Mouse (Mus musculus): ENCODE results near the gene Gga2. TPM values are rescaled to one million over a fixed set of nuclear protein-coding genes. Genes with fewer than 3 reads are reported as not detected.
A peak's percentile ranks its signal among the peaks of the same experiment; 100 is the strongest.

Gga2 gene
- polyA plus RNA-seq, 1 experiment from 2014 or later = 60.1 TPM

DNA sequence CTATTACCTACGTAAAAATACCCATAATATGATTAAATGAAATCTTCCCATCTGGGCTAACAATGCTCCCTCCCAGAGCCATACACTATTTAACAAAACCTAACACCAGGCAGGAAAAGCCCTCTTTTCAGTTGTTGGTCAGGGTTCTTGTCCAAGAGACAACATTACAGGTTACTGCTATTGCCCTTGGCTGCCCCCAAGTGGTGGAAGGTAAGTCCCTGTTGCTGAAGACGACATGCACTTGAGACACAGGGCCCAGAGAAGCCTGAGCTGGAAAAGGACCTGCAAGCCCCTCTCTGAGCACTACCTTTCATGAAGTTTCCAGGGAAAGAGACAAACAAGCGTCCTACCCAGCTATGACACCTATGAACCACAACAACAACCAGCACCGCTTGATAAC is 46.0 kb downstream of the Gga2 start:
- Histone ChIP-seq H3K27me3 (ENCODE audit: control insufficient read depth, insufficient read depth, low read length) (no peaks in the 10 kb centered on the region), H3K4me2 (ENCODE audit: low read depth, low read length, severe bottlenecking) (no peak overlapping the region), H3K36me3 (ENCODE audit: control insufficient read depth, insufficient read depth, low read length) (no peaks in the 10 kb centered on the region), H3K27ac (ENCODE audit: low read depth, low read length) (no peak overlapping the region), H3K9ac (ENCODE audit: low read length) (no peak overlapping the region), H3K4me3 (ENCODE audit: low read depth, low read length) (no peak overlapping the region), H3K4me1 (replicated peaks; ENCODE audit: control insufficient read depth, insufficient read depth, low read length) (no peaks in the 10 kb centered on the region), H3K9me3 (ENCODE audit: control insufficient read depth, low read length) (no peaks in the 10 kb centered on the region)
- 58% methylated on average over 4 of the region's 4 CpGs for WGBS
- ATAC-seq (replicated peaks; ENCODE audit: low FRiP score) (no peak), DNase-seq (ENCODE audit: low spot score) (peak; percentile 70)

DNA sequence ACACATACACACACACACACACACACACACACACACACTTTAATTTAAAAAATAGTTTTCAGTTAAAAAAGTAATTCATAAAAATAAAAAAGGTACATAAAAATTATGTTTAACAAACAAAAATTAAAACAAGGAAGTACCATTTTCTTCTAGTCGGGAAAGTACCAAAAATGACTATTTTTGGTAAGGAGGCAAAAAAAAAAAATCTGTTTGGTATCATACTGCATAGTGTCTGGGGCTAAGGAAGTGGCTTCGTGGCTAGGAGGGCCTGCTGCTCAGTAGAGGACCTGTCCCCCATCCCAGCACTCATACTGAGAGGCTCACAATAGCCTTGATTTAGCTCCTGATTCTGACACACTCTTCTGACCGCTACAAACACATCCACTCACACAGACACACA is 49.3 kb downstream of the Gga2 start:
- Histone ChIP-seq H3K4me2 (ENCODE audit: low read depth, low read length, severe bottlenecking) (no peak overlapping the region), H3K4me3 (ENCODE audit: low read depth, low read length) (no peak overlapping the region), H3K36me3 (ENCODE audit: control insufficient read depth, insufficient read depth, low read length) (no peaks in the 10 kb centered on the region), H3K27me3 (ENCODE audit: control insufficient read depth, insufficient read depth, low read length) (no peaks in the 10 kb centered on the region), H3K4me1 (replicated peaks; ENCODE audit: control insufficient read depth, insufficient read depth, low read length) (no peaks in the 10 kb centered on the region), H3K9me3 (ENCODE audit: control insufficient read depth, low read length) (no peaks in the 10 kb centered on the region), H3K9ac (ENCODE audit: low read length) (no peak overlapping the region), H3K27ac (ENCODE audit: low read depth, low read length) (no peak overlapping the region)
- DNase-seq (ENCODE audit: low spot score) (no peak), ATAC-seq (replicated peaks; ENCODE audit: low FRiP score) (no peak)
- WGBS = 89% methylated on average over 3 of the region's 3 CpGs

DNA sequence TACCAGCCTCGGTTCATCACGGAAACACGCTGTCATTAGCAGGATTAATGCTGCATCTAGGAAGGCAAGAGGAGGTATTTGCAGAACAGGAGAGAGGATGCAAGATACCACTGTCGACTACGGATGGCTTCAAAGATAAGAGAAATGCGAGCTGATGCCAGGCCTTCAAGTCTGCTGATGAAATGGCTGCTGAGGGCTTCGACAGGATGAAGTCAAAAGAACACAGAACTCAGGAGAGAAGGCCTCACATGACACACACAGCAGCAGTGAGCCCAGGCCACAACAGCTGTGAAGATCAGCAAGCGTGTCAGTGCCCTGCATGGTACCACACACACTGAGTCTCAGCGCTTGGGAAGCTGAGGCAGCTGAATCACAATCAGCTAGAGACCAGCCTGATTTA is 50.8 kb downstream of the Gga2 start:
- no peak for DNase-seq (ENCODE audit: low spot score)

DNA sequence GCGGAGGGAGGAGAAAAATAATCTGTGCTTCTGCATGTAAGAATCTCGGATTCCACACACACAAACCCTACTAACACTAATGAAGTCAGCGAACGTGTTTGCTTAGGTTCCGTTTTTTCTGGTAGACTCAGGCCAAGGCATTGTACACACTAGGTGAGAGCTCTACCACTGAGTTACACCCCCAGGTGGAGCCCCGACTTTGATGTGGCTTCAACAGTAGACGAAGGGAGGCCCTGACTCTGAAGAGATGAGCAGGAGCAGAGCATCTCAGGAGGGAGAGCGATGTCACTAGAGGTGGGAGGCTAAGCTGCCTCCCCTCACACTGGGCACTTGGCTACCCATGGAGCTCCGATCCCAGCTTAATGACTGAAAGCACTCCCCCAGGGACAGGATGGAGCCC is 52.2 kb downstream of the Gga2 start:
- no peaks in the 10 kb centered on the region for H3K4me1 ChIP-seq (replicated peaks; ENCODE audit: control insufficient read depth, insufficient read depth, low read length)
- no peak overlapping the region for H3K27ac ChIP-seq (ENCODE audit: low read depth, low read length)
- no peaks in the 10 kb centered on the region for H3K36me3 ChIP-seq (ENCODE audit: control insufficient read depth, insufficient read depth, low read length)
- H3K27me3 ChIP-seq (ENCODE audit: control insufficient read depth, insufficient read depth, low read length) = no peaks in the 10 kb centered on the region
- no peaks in the 10 kb centered on the region for H3K9me3 ChIP-seq (ENCODE audit: control insufficient read depth, low read length)
- WGBS = 90% methylated on average over 9 of the region's 9 CpGs
- no peak overlapping the region for H3K4me3 ChIP-seq (ENCODE audit: low read depth, low read length)
- DNase-seq (ENCODE audit: low spot score) = no peak
- H3K4me2 ChIP-seq (ENCODE audit: low read depth, low read length, severe bottlenecking) = no peak overlapping the region
- H3K9ac ChIP-seq (ENCODE audit: low read length) = no peak overlapping the region
- ATAC-seq (replicated peaks; ENCODE audit: low FRiP score) = no peak

More for the DNA sequence above, 50.8 kb downstream of the Gga2 start:
- 88% methylated on average over 9 of the region's 9 CpGs for WGBS
- no peak overlapping the region for H3K9ac ChIP-seq (ENCODE audit: low read length)
- no peak overlapping the region for H3K4me2 ChIP-seq (ENCODE audit: low read depth, low read length, severe bottlenecking)
- no peak overlapping the region for H3K4me3 ChIP-seq (ENCODE audit: low read depth, low read length)
- H3K36me3 ChIP-seq (ENCODE audit: control insufficient read depth, insufficient read depth, low read length) = no peaks in the 10 kb centered on the region
- H3K27ac ChIP-seq (ENCODE audit: low read depth, low read length) = no peak overlapping the region
- ATAC-seq (replicated peaks; ENCODE audit: low FRiP score) = no peak
- H3K9me3 ChIP-seq (ENCODE audit: control insufficient read depth, low read length) = no peaks in the 10 kb centered on the region
- no peaks in the 10 kb centered on the region for H3K4me1 ChIP-seq (replicated peaks; ENCODE audit: control insufficient read depth, insufficient read depth, low read length)
- no peaks in the 10 kb centered on the region for H3K27me3 ChIP-seq (ENCODE audit: control insufficient read depth, insufficient read depth, low read length)

DNA sequence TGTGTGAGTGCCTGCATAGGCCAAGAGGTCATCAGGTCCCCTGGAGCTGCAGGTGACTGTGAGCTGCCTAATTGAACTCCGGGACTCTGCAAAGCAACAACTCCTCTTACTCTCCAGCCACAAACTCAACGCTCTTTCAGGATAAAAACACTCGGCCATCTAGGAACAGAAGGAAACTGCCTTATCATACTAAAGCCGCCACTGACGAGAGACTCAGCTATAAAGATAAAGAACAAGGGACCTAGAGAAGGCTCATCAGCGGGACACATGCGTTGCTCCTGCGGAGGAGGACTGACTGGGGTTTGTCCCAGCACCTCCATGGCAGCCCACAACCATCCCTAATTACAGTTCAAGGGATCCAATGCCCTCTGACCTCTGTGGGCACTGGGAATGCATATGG is 52.8 kb downstream of the Gga2 start:
- no peak overlapping the region for H3K4me3 ChIP-seq (ENCODE audit: low read depth, low read length)
- ATAC-seq (replicated peaks; ENCODE audit: low FRiP score) = no peak
- H3K9ac ChIP-seq (ENCODE audit: low read length) = no peak overlapping the region
- no peaks in the 10 kb centered on the region for H3K4me1 ChIP-seq (replicated peaks; ENCODE audit: control insufficient read depth, insufficient read depth, low read length)
- no peak overlapping the region for H3K4me2 ChIP-seq (ENCODE audit: low read depth, low read length, severe bottlenecking)
- H3K27me3 ChIP-seq (ENCODE audit: control insufficient read depth, insufficient read depth, low read length) = no peaks in the 10 kb centered on the region
- 90% methylated on average over 8 of the region's 8 CpGs for WGBS
- H3K9me3 ChIP-seq (ENCODE audit: control insufficient read depth, low read length) = no peaks in the 10 kb centered on the region
- no peak for DNase-seq (ENCODE audit: low spot score)
- H3K36me3 ChIP-seq (ENCODE audit: control insufficient read depth, insufficient read depth, low read length) = no peaks in the 10 kb centered on the region
- H3K27ac ChIP-seq (ENCODE audit: low read depth, low read length) = no peak overlapping the region

DNA sequence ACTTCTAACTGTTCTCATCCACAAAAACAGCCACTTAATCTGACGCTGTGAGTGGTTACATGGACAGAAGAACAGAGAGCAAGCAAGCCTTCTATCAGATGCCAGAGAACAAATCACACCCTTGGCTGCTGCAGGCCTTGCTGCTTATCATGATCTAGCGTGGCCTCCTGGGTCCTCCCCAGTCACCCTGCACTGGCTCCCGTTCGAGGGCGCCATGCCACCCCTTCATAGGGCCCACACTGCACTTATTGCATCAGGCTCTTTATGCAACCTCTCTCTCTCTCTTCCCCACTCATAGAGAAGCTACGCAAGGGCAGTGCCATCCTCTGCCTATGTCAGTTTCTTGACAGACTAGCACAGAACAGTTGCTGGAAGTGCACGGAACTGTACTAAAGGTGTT is 54.9 kb downstream of the Gga2 start:
- ATAC-seq (replicated peaks; ENCODE audit: low FRiP score) (no peak), DNase-seq (ENCODE audit: low spot score) (no peak)
- H3K27me3 ChIP-seq (ENCODE audit: control insufficient read depth, insufficient read depth, low read length) = no peaks in the 10 kb centered on the region
- H3K27ac ChIP-seq (ENCODE audit: low read depth, low read length) = no peak overlapping the region
- 94% methylated on average over 7 of the region's 7 CpGs for WGBS
- no peak overlapping the region for H3K4me3 ChIP-seq (ENCODE audit: low read depth, low read length)
- no peak overlapping the region for H3K4me2 ChIP-seq (ENCODE audit: low read depth, low read length, severe bottlenecking)
- H3K9ac ChIP-seq (ENCODE audit: low read length) = no peak overlapping the region
- no peaks in the 10 kb centered on the region for H3K36me3 ChIP-seq (ENCODE audit: control insufficient read depth, insufficient read depth, low read length)
- H3K9me3 ChIP-seq (ENCODE audit: control insufficient read depth, low read length) = no peaks in the 10 kb centered on the region
- H3K4me1 ChIP-seq (replicated peaks; ENCODE audit: control insufficient read depth, insufficient read depth, low read length) = no peaks in the 10 kb centered on the region

DNA sequence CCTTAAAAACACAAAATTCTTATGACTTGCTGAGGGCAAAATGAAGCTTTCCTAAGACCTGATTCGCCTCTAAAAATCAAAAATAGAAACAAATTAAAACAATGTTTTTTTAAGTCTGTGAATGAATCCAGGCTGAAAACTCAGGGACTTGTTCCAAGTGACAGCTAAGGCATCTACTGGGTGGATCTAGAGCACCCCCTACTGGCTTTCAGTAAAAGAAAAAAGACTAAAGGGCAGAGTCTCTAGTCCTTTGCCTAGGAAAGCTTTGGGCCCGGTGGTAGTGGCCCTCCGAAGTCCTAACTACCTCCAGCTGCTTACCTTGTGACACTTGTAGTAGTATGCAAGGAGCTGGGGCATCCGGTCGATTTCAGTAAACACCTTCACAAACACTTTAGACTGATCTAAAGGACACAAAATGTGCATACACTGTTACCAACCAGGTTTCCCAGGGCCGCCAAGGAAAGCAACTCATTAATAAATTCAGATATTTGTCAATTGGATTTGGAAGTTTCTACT is 57.1 kb downstream of the Gga2 start:
- 71% methylated on average over 6 of the region's 6 CpGs for WGBS

DNA sequence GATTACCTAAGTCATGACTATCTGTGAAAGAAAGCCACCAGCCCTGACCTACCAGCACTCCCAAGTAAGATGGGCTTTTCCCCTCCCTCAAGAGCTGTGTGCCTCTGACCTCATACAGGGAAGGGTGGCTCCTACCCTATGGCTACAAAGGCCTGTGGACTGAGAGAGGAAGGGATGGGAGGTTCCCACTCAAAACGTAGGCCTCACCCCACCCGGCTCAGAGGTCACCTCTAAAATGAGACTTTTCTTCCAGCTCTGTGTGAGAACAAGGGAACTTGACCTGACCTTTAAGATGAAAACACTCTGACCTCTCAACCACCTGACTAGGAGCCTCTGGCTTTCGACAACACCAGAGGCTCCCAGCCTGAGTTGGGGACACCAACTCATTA is 58.5 kb downstream of the Gga2 start:
- H3K27me3 ChIP-seq (ENCODE audit: control insufficient read depth, insufficient read depth, low read length) = no peaks in the 10 kb centered on the region
- H3K9ac ChIP-seq (ENCODE audit: low read length) = no peak overlapping the region
- H3K4me3 ChIP-seq (ENCODE audit: low read depth, low read length) = no peak overlapping the region
- no peaks in the 10 kb centered on the region for H3K4me1 ChIP-seq (replicated peaks; ENCODE audit: control insufficient read depth, insufficient read depth, low read length)
- no peaks in the 10 kb centered on the region for H3K9me3 ChIP-seq (ENCODE audit: control insufficient read depth, low read length)
- H3K27ac ChIP-seq (ENCODE audit: low read depth, low read length) = no peak overlapping the region
- DNase-seq (ENCODE audit: low spot score) (no peak), ATAC-seq (replicated peaks; ENCODE audit: low FRiP score) (no peak)
- H3K36me3 ChIP-seq (ENCODE audit: control insufficient read depth, insufficient read depth, low read length) = no peaks in the 10 kb centered on the region
- 91% methylated on average over 3 of the region's 3 CpGs for WGBS
- H3K4me2 ChIP-seq (ENCODE audit: low read depth, low read length, severe bottlenecking) = no peak overlapping the region

More for the DNA sequence above, 57.1 kb downstream of the Gga2 start:
- no peak overlapping the region for H3K4me2 ChIP-seq (ENCODE audit: low read depth, low read length, severe bottlenecking)
- no peak overlapping the region for H3K27ac ChIP-seq (ENCODE audit: low read depth, low read length)
- no peaks in the 10 kb centered on the region for H3K9me3 ChIP-seq (ENCODE audit: control insufficient read depth, low read length)
- no peak overlapping the region for H3K9ac ChIP-seq (ENCODE audit: low read length)
- no peak for ATAC-seq (replicated peaks; ENCODE audit: low FRiP score)
- DNase-seq (ENCODE audit: low spot score) = no peak
- no peaks in the 10 kb centered on the region for H3K36me3 ChIP-seq (ENCODE audit: control insufficient read depth, insufficient read depth, low read length)
- H3K4me1 ChIP-seq (replicated peaks; ENCODE audit: control insufficient read depth, insufficient read depth, low read length) = no peaks in the 10 kb centered on the region
- no peak overlapping the region for H3K4me3 ChIP-seq (ENCODE audit: low read depth, low read length)
- H3K27me3 ChIP-seq (ENCODE audit: control insufficient read depth, insufficient read depth, low read length) = no peaks in the 10 kb centered on the region

DNA sequence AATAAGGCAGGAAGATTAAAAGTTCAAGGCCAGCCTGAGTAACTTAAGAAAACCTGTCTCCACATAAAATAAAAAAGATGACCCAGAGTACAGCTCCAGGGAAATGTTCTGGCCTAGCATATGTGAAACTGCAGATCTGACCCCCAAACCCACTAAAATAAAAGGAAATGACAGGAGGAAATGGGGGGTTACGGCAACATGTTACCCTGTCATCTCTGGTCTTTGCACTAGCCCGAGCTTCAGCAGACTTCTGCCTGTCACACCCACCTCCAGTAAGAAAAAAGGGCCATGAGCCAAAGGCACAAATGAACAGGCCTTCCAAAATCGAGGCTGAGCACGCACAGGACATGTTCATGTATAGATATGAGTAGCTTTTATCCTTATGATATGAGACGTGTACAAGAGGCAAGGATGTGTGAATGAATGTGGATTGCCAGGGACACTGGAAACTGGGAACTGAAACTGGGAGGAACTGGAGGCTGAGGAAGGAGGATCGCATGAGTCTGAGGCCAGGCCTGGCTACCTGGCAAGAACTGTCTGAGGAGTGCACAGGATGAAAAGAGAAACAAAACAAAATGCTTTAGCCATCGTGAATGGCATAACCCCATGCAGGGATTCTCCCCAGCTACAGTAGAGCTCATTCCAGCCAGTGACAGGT is 59.0 kb downstream of the Gga2 start:
- no peak for ATAC-seq (replicated peaks; ENCODE audit: low FRiP score)
- H3K4me1 ChIP-seq (replicated peaks; ENCODE audit: control insufficient read depth, insufficient read depth, low read length) = no peaks in the 10 kb centered on the region
- H3K27me3 ChIP-seq (ENCODE audit: control insufficient read depth, insufficient read depth, low read length) = no peaks in the 10 kb centered on the region
- DNase-seq (ENCODE audit: low spot score) = no peak
- H3K9ac ChIP-seq (ENCODE audit: low read length) = no peak overlapping the region
- H3K4me3 ChIP-seq (ENCODE audit: low read depth, low read length) = no peak overlapping the region
- no peak overlapping the region for H3K4me2 ChIP-seq (ENCODE audit: low read depth, low read length, severe bottlenecking)
- no peaks in the 10 kb centered on the region for H3K9me3 ChIP-seq (ENCODE audit: control insufficient read depth, low read length)
- WGBS = 90% methylated on average over 7 of the region's 7 CpGs
- no peaks in the 10 kb centered on the region for H3K36me3 ChIP-seq (ENCODE audit: control insufficient read depth, insufficient read depth, low read length)
- no peak overlapping the region for H3K27ac ChIP-seq (ENCODE audit: low read depth, low read length)

Measured in forebrain, embryonic 11.5 days (tissue).